Mouse (Mus musculus) adipocyte (in vitro differentiated cells): ENCODE measurements around the gene Zfp763.
"Not testable (repeated sequence)": the region's sequence is repeated elsewhere in the genome, so short reads cannot be mapped to it uniquely, and the experiment has no call there.

Experiments used
- DNase-seq: peaks from one replicate; pipeline ENCODE4 v3.0.0-alpha.2; 2016; ENCODE audit warnings: low spot score

Gene Zfp763

GRCm38 (mm10) chr17:33032900-33033891 is at the start of gene Zfp763:
TSS of gene Zfp763 (minus strand) at chr17:33033402.
- peak; percentile 91 for DNase-seq

GRCm38 (mm10) chr17:33067958-33068357 is 34.8 kb upstream of the Zfp763 start, which contains the start of gene 4921501E09Rik:
TSS of gene 4921501E09Rik (minus strand) at chr17:33068058.
- no peak for DNase-seq

GRCm38 (mm10) chr17:33063001-33063400 is 29.8 kb upstream of the Zfp763 start:
- no peak for DNase-seq

- peak; percentile 44 for DNase-seq
These were observed 25.6 kb upstream of the Zfp763 start for GRCm38 (mm10) chr17:33058791-33059190.

GRCm38 (mm10) chr17:33032376-33032775 is 826 bp downstream of the Zfp763 start:
- no peak for DNase-seq

GRCm38 (mm10) chr17:33020434-33020833 is 12.8 kb downstream of the Zfp763 start:
- DNase-seq, result not testable (repeated sequence)

- DNase-seq, result no peak
These were observed 24.9 kb downstream of the Zfp763 start for GRCm38 (mm10) chr17:33008337-33008736.

GRCm38 (mm10) chr17:32998492-32998891 is 34.7 kb downstream of the Zfp763 start:
- DNase-seq, result no peak

- DNase-seq, result peak; percentile 92
These were observed 40.3 kb downstream of the Zfp763 start, which contains the start of gene Zfp952 for GRCm38 (mm10) chr17:32992699-32993474. TSS of gene Zfp952 (plus strand) at chr17:32993129.

- DNase-seq, result no peak
These were observed 41.1 kb downstream of the Zfp763 start for GRCm38 (mm10) chr17:32991965-32992698.

- no peak for DNase-seq
These were observed 46.9 kb downstream of the Zfp763 start for GRCm38 (mm10) chr17:32986301-32986700.

- no peak for DNase-seq
These were observed 51.8 kb downstream of the Zfp763 start for GRCm38 (mm10) chr17:32981361-32981760.
